In genomic region chr13:55179591-55179990, GRCm38 (mm10) we compare ENCODE assay signal across 32 mouse cellular contexts. TPM values are rescaled to one million over a fixed set of nuclear protein-coding genes. Genes with fewer than 3 reads are reported as not detected.
DNase-seq lines count a peak whose midpoint lies in the region; ATAC-seq and TF ChIP-seq lines count a peak whose summit lies in the region.
"Had no signal": no experiment of that assay in that cellular context is flagged by ENCODE, and none has a peak within 500 bp of the region (broad histone marks: within the 10 kb centered on the region; RNA-seq: fewer than 3 reads in every experiment).

No protein-coding gene starts in this region.

- H3K27me3 ChIP-seq in forebrain, postnatal 0 days (ENCODE audit: insufficient read depth, low read length) = no peaks in the 10 kb centered on the region
- no peaks in the 10 kb centered on the region for H3K27me3 ChIP-seq in forebrain, embryonic 12.5 days
- H3K27me3 ChIP-seq: embryonic facial prominence, embryonic 13.5 days; heart, embryonic 12.5 days; limb, embryonic 15.5 days had no signal

- no peak overlapping the region for H3K4me2 ChIP-seq in forebrain, postnatal 0 days (ENCODE audit: low read depth)
- no peak overlapping the region for H3K4me2 ChIP-seq in forebrain, embryonic 12.5 days
- H3K4me2 ChIP-seq: embryonic facial prominence, embryonic 13.5 days; heart, embryonic 12.5 days; limb, embryonic 15.5 days; lung, embryonic 14.5 days had no signal

- ATAC-seq in forebrain, postnatal 0 days = no peak
- ATAC-seq in forebrain, embryonic 12.5 days (ENCODE audit: low FRiP score) = no peak
- peak; percentile 25; the same call in 1 of the 2 replicates for ATAC-seq in megakaryocyte-erythroid progenitor cell, adult 5-6 weeks (replicated peaks; ENCODE audit: low FRiP score, low TSS enrichment, poor library complexity, severe bottlenecking)
- ATAC-seq in erythroid progenitor cell, adult 5-6 weeks (replicated peaks; ENCODE audit: low FRiP score, poor library complexity, severe bottlenecking) = no peak
- ATAC-seq: CD4-positive, CD25-positive, alpha-beta regulatory T cell, adult 4 months; hindbrain, postnatal 0 days; intestine, embryonic 16.5 days had no signal

- no peak overlapping the region for H3K9ac ChIP-seq in forebrain, postnatal 0 days
- no peak overlapping the region for H3K9ac ChIP-seq in forebrain, embryonic 12.5 days
- H3K9ac ChIP-seq: embryonic facial prominence, embryonic 13.5 days; heart, embryonic 12.5 days; limb, embryonic 15.5 days; liver, embryonic 14.5 days; lung, embryonic 14.5 days had no signal

- no peak overlapping the region for H3K27ac ChIP-seq in forebrain, postnatal 0 days (ENCODE audit: low read depth, low read length)
- H3K27ac ChIP-seq in forebrain, embryonic 12.5 days = no peak overlapping the region
- H3K27ac ChIP-seq: embryonic facial prominence, embryonic 13.5 days; hindbrain, postnatal 0 days; limb, embryonic 15.5 days; liver, embryonic 14.5 days; stomach, postnatal 0 days had no signal

- WGBS in forebrain, postnatal 0 days = 71% methylated on average over 3 of the region's 3 CpGs
- WGBS in forebrain, embryonic 12.5 days = 96% methylated on average over 3 of the region's 3 CpGs

- DNase-seq in cerebellum, adult 11-12 months = peak; percentile 40
- no peak for DNase-seq in cerebellum, adult 11 months
- peak; percentile 46 for DNase-seq in forebrain, postnatal 0 days
- peak; percentile 65 for DNase-seq in brain, embryonic 14.5 days (ENCODE audit: low read depth)
- DNase-seq: gastrocnemius, postnatal 10 days; heart, adult 18-20 months; heart, postnatal 10 days; layer of hippocampus, adult 9-11 months; lung, embryonic 14.5 days; midbrain, embryonic 14.5 days; thymus, adult 2 months; thymus, postnatal 4 days had no signal

- no peaks in the 10 kb centered on the region for H3K9me3 ChIP-seq in forebrain, postnatal 0 days (ENCODE audit: low read length)
- H3K9me3 ChIP-seq in forebrain, embryonic 12.5 days = no peaks in the 10 kb centered on the region
- H3K9me3 ChIP-seq: embryonic facial prominence, embryonic 13.5 days; limb, embryonic 15.5 days had no signal

- no peak for TF ChIP-seq POLR2A in brain, embryonic 14.5 days (IDR thresholded peaks at IDR 0.05; ENCODE audit: borderline replicate concordance, extremely low read depth, insufficient read depth, insufficient read length, poor library complexity, severe bottlenecking)

- no peaks in the 10 kb centered on the region for H3K36me3 ChIP-seq in forebrain, postnatal 0 days (ENCODE audit: insufficient read depth)
- H3K36me3 ChIP-seq in forebrain, embryonic 12.5 days (replicated peaks) = no peaks in the 10 kb centered on the region
- H3K36me3 ChIP-seq: embryonic facial prominence, embryonic 13.5 days; heart, embryonic 12.5 days; limb, embryonic 15.5 days had no signal

- no peak overlapping the region for H3K4me3 ChIP-seq in forebrain, postnatal 0 days (ENCODE audit: low read depth, low read length)
- no peak overlapping the region for H3K4me3 ChIP-seq in forebrain, embryonic 12.5 days (replicated peaks)
- H3K4me3 ChIP-seq: embryonic facial prominence, embryonic 13.5 days; erythroblast, embryonic 14.5 days; heart, embryonic 12.5 days; limb, embryonic 15.5 days; megakaryocyte, embryonic 14.5 days had no signal

- no peaks in the 10 kb centered on the region for H3K4me1 ChIP-seq in forebrain, postnatal 0 days (ENCODE audit: insufficient read depth)
- peaks cover 10% of the 10 kb centered on the region for H3K4me1 ChIP-seq in forebrain, embryonic 12.5 days
- H3K4me1 ChIP-seq: embryonic facial prominence, embryonic 13.5 days had no signal

- no peak for TF ChIP-seq CTCF in forebrain, postnatal 0 days (IDR thresholded peaks at IDR 0.05; ENCODE audit: low read depth)
- no peak for TF ChIP-seq CTCF in brain, embryonic 14.5 days (IDR thresholded peaks at IDR 0.05; ENCODE audit: borderline replicate concordance, extremely low read depth, insufficient read depth, insufficient read length)

RNA-seq across cellular contexts. Expression of gene Fgfr4, which starts 27.2 kb away (rescaled TPM):
- 0.08 and 0.19 TPM in 2 replicates for total RNA-seq in forebrain, postnatal 0 days (2014; rRNA removed)
- 0.33 and 0.40 TPM in 2 replicates for polyA plus RNA-seq in forebrain, postnatal 0 days (2015; fragmentation: Nextera tagmentation; extraction: Ambion mirVana)
- polyA plus RNA-seq in forebrain, embryonic 12.5 days (2016; fragmentation: Nextera tagmentation; extraction: Ambion mirVana) = 0.15 and 0.20 TPM in 2 replicates
- 1.6 and 2.0 TPM in 2 replicates for polyA plus RNA-seq in brain, embryonic 14.5 days (2012; rRNA removed)
- not detected in 2 replicates for total RNA-seq in megakaryocyte-erythroid progenitor cell, adult 5-6 weeks (2014; fragmentation: Nextera tagmentation)
- total RNA-seq in megakaryocyte-erythroid progenitor cell, adult 5-6 weeks (2017) = not detected in 2 replicates
- not detected in 2 replicates for total RNA-seq in erythroid progenitor cell, adult 5-6 weeks (2015; ENCODE audit: low replicate concordance)
- total RNA-seq in erythroid progenitor cell, adult 5-6 weeks (2017; ENCODE audit: low replicate concordance) = not detected in 2 replicates
- polyA plus RNA-seq: CD4-positive, CD25-positive, alpha-beta regulatory T cell, adult 4 months had no signal

RNA-seq across cellular contexts. Expression of gene Nsd1, which starts 30.0 kb away (rescaled TPM):
- 81.2 and 104 TPM in 2 replicates for total RNA-seq in forebrain, postnatal 0 days (2014; rRNA removed)
- 37.5 and 48.2 TPM in 2 replicates for polyA plus RNA-seq in forebrain, postnatal 0 days (2015; fragmentation: Nextera tagmentation; extraction: Ambion mirVana)
- 83.4 and 83.6 TPM in 2 replicates for polyA plus RNA-seq in forebrain, embryonic 12.5 days (2016; fragmentation: Nextera tagmentation; extraction: Ambion mirVana)
- polyA plus RNA-seq in brain, embryonic 14.5 days (2012; rRNA removed) = 38.1 and 52.2 TPM in 2 replicates
- total RNA-seq in megakaryocyte-erythroid progenitor cell, adult 5-6 weeks (2014; fragmentation: Nextera tagmentation) = 99.4 and 139 TPM in 2 replicates
- total RNA-seq in megakaryocyte-erythroid progenitor cell, adult 5-6 weeks (2017) = 77.3 and 94.1 TPM in 2 replicates
- 36.9 and 38.2 TPM in 2 replicates for total RNA-seq in erythroid progenitor cell, adult 5-6 weeks (2015; ENCODE audit: low replicate concordance)
- total RNA-seq in erythroid progenitor cell, adult 5-6 weeks (2017; ENCODE audit: low replicate concordance) = 50.6 and 85.7 TPM in 2 replicates

RNA-seq across cellular contexts. Expression of gene Gm17617, which starts 46.2 kb away (rescaled TPM):
- total RNA-seq in forebrain, postnatal 0 days (2014; rRNA removed) = not detected in 2 replicates
- not detected in 2 replicates for polyA plus RNA-seq in forebrain, postnatal 0 days (2015; fragmentation: Nextera tagmentation; extraction: Ambion mirVana)
- not detected in 2 replicates for polyA plus RNA-seq in forebrain, embryonic 12.5 days (2016; fragmentation: Nextera tagmentation; extraction: Ambion mirVana)
- polyA plus RNA-seq in brain, embryonic 14.5 days (2012; rRNA removed) = not detected in 2 replicates
- total RNA-seq in megakaryocyte-erythroid progenitor cell, adult 5-6 weeks (2014; fragmentation: Nextera tagmentation) = not detected in 2 replicates
- not detected in 2 replicates for total RNA-seq in megakaryocyte-erythroid progenitor cell, adult 5-6 weeks (2017)
- total RNA-seq in erythroid progenitor cell, adult 5-6 weeks (2015; ENCODE audit: low replicate concordance) = not detected in 2 replicates
- total RNA-seq in erythroid progenitor cell, adult 5-6 weeks (2017; ENCODE audit: low replicate concordance) = not detected in 2 replicates
- total RNA-seq: gastrocnemius, postnatal 10 days; heart, adult 18-20 months; heart, postnatal 10 days; hindbrain, postnatal 0 days; left cerebral cortex, adult 18-20 months; left cerebral cortex, postnatal 36 days had no signal
- polyA plus RNA-seq: CD4-positive, CD25-positive, alpha-beta regulatory T cell, adult 4 months; embryonic facial prominence, embryonic 13.5 days; erythroblast, embryonic 14.5 days; heart, embryonic 12.5 days; hindbrain, embryonic 11.5 days; hindbrain, postnatal 0 days; intestine, embryonic 16.5 days; kidney, embryonic 16.5 days; large intestine, adult 2 months; limb, embryonic 15.5 days; liver, embryonic 14.5 days; lung, embryonic 14.5 days; midbrain, embryonic 14.5 days; neural tube, embryonic 11.5 days; small intestine, adult 2 months; stomach, postnatal 0 days; thymus, adult 2 months had no signal
